Mouse (Mus musculus) MEL-GATA-1-ER (cell line): ENCODE measurements around the gene Xrn2.

ENCODE experiments used
- DNase-seq: peaks from one replicate; pipeline ENCODE4 v3.0.0-alpha.2; 2012; ENCODE audit warnings: low read depth; ENCODE audit errors: extremely low read depth

Gene Xrn2

DNA sequence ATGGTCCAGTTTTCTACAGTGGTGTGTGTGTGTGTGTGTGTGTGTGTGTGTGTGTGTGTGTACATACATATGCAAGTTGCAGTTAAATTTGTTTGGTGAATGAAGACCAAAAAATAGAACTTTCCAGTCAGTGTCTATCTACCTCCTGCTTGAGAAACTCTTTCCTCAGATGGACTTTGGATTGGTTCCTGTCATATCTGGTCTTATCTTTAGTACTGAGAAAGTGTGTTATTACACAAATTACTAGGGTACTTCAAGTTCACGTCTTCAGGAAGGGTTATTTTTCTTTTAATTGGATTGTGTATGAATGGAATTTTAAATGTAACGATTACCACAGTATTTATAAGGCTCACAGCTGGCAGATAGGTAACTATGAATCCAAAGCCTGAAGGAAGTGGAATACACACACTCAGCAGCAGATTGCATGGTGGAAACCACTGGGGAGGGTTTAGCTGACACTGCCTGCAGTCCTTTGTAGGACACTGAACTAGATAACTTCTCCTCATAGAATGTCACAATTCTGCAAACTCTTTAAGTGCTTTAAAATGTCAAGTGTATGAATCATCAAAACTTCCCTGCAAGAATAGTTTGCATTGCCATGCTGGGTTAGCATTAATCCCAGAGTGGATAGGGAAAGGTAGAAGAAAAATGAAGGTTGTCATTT is 40.6 kb downstream of the Xrn2 start:
- DNase-seq, result no peak

DNA sequence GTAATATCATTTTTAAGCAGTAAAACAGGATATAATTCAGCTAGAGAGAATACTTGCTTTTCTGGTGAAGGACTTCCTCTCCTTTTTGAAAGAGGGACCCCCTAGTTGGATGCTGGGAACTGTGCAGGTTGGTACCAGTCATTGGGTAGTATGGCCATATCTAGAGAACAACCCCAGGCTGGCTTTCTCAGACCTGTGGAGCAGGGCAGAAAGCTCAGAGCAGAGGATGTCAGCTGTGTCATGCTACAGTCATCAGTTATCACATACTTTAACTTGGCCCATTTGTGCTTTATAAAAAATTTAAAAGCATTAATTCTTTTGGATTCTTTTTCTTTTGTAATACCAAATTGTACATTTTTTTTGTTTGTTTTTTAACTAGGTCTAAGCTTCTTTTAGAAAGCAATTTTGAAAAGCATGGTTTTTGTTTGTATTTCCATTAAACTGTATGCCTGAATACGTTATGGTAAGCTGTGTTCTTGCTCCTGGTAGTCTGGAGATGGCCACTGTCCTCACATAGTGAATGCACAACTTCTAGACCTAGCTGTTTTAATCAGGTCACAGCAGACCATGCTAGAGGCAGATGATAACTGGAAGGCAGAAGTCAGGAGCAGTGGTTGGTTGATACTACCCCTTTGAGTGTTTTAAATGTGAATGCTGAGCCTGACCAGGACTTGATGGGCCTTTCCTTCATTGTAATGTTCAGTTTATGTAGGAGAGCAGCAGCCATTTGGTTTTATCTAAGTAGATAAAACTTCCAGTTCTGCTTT is 54.9 kb downstream of the Xrn2 start:
- peak; percentile 79 for DNase-seq

DNA sequence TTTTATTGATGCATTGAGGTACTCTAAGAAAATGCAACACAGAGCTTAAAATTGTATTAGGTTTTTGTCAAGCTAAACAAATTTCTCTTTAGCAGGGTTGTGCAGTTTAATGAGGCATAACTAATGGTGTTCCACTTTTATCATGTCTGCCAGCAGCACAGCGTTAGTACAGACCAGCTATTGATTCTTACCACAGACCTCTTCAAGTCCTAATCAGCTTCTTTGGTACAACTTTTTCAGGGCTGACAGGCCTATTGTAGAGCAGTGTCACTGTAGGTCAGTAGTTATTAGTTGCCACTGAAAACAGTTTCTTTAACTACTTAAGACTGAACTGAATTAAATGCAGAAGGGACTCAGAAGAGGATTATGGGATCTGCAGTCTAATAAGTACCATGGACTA is 56.3 kb downstream of the Xrn2 start:
- no peak for DNase-seq

DNA sequence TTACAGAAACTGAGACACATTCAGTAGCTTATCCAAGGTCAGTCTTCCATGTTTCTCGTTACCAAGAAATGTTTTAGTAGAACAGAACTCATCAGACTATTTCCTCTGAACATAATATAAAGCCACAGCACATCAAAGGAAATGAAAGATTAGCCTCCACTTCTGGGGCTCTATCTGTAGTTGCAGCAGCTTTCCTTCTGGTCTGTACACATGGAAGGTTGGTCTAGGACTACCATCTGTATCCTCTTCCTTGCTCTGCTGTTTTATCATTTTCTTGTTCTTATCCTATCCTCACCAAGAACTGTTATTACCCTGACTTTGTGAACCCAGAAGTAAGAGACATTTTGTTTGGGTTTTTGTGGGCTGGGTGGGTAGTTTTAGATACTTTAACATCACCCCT is 57.5 kb downstream of the Xrn2 start:
- peak; percentile 71 for DNase-seq

DNA sequence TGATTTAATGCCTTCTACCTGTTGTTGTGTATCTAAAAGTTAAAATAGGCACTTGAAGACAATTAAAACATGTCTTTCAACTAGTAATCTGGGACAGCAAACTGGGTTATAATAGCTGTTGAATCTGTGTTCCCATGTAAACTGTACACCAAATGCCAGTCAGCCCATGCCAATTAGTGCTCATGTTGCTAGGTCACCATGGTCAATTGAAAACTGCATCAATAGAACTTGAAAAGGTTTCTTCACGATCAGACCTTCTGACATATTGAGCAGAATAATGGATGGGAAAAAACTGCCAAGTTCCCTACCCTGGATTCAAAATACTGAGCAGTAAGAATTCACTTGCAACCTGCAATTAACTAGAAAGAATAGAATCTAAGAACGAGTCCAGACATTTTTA is 61.2 kb downstream of the Xrn2 start:
- no peak for DNase-seq

DNA sequence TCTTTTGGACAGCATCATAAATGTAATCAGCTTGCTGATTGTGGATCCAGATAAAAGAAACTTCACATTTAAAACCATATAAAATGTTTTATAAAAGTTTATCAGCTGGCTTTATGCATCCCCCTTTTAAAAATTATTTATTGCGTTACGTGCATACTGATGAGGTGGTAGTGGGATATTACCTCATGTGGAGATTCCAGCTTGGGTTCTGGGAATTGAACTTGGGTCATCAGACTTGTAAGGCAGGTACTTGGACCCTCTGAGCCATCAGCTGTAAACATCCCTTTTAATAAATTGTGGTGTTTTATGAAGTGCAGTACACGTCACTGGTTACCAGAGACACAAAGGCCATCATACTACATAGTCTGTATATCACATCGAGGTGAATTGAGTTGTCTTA is 61.6 kb downstream of the Xrn2 start:
- DNase-seq, result no peak

DNA sequence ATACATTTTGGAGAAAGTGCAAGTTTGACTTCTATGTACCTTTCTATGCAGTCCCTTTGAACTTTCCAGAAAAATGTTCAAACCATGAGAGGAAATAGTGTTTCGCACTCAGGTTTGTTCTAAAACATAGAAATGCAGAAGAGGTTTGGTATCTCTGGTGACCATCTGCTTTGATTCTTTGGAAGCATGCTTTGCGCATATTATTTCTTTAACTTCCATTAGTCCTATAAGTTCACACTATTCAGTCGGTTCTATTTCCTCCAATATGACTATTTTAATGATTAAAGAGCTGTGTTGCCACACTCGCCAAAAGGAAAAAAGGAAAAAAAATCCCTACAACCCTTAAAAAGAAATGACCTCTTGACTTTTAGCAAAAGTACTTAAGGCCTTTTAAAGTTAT is 69.6 kb downstream of the Xrn2 start:
- no peak for DNase-seq

DNA sequence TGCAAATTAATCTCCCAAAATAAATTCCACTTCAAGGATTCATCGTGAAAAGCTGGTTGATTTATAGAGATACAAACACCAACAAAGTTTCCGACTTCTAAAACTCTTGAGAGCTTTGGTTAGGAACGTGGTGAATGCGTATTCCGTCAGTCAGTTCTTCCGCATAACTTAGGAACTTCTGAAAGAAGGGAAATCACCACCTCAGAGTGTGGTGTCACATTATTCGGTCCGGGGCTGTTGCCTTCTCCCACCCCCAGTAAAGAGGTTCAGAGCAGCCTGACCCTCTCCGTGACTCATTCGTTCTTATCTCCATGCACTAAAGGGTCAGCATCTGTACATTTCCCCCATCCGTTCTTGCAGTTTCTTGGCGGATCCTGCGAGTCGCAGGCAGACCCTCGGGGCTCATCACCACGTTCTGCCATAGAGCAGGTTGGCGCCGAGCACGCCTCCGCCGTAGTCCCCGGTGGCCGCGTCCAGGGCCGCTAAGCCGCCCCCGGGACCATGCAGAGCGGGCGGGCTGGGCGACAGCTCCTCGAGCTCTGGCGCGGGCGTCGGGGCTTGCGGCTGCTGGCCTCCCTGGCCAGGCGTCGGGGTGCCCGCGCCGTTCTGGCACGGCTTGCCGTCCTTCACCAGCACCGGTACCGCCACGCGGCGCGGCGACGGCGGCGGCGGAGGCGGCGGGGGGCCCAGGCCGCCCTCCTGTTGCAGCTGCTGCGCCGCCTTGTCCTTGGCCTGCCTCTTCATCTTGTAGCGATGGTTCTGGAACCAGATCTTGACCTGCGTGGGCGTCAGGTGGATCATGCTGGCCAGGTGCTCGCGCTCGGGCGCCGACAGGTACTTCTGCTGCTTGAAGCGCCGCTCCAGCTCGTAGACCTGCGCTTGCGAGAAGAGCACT is 70.9 kb downstream of the Xrn2 start:
- no peak for DNase-seq

DNA sequence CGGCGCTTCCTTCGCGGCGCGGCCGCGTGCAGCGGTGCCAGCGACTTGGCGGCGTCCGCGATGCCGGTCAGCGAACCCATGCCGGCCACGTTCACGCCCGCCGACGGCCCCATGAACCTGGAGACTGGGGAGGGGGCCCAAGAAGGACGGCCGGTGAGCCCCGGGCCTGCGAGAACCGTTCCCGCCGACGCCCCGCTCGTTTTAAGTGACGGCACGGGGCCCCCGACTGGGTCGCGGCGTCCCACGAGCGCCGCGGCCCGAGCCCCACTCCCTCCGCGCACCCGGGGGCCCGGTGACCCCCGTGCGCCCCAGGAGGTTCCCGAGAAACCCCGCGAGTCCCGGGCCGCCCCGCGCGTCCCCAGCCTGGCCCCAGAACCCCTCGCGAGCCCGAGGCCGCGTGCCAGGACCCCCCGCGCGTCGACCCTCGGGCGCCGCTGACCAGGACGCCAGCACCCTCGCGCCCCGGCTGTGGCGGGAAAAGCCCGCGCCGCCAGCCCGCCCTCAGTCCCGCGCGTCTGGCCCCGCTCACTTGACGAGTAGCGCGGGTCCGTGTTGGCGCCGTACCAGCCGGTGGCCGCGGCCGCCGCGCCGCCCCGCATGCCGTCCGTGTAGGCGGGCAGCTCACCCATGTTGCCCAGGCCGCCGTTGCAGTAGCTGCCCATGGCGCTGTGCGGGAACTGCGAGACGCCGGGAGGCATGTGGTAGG is 71.7 kb downstream of the Xrn2 start:
- no peak for DNase-seq

DNA sequence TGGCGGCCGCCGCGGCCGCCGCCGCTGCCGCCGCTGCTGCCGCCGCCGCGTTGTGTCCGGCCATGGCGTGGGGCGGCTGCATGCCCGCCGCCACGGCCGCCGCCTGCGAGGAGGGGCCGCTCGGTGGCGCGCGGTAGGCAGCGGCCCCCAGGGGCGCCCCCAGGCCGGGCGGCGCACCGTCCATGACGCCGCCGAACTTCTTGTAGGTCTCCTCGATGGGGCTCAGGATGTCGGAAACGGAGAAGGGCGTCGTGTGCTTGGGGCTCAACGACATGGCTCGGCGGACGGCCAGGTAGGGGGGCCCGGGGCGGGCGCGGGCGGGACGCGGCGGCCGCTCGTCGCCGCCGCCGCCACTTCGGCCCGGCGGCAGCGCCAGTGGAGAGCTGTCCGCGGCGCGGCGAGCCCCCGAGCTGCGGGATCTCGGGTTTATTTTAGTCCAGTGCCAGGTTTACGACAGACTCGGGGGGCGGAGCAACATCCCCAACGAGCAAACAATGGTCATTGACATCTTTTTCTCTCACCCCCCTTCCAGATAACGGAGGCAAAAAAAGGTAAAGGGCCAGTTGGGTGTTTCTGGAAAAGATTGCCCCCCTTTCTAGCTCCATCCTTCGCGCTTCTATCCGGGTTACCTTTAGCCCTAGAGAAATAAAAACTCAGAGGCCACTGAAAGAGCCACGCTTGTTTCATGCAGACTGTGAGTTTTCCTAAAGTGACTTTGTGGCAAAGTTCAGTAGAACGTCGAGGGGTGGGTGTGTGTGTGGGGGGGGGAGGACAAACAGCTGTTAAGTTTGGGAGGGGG is 72.5 kb downstream of the Xrn2 start, which contains the start of gene Nkx2-4:
TSS of gene Nkx2-4 (minus strand) at position 374 of the 799 bp plus-strand sequence.
- no peak for DNase-seq

DNA sequence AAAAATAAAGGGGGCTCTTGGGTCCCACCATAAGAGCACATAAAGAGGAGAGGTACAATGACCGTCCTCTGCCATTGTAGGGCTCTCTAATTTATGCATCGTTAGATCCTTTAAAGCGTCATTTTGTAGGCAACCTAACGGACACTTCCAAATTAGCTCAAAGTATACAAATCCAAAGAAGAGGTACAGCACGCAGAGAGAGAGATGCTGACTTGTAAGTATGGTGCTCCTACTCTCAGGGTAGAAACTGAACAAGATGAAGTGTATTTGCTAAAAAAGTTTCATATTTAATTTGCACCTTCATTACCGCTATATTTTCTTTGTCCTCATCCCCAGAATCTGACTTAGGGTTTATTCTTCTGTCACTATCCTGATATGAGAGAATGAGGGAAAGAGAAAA is 73.1 kb downstream of the Xrn2 start:
- DNase-seq, result no peak

DNA sequence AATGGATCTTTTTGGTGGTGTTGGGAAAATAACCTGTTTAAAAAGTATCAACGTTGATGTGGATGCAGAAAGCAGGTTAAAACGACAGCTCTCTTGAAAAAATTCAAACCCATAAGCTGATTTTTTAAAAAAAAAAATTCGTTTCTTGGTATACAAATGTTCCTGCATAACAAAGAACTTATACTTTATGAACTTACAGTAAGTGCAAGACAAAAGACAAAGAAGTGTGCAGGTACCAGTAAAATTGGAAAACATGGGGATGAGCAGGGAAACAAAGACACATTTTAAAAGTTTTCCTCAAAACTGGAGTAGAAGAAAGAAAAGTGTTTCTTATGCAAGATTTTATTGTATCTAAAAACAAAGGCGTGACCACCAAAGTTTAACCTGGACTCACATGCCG is 73.6 kb downstream of the Xrn2 start:
- no peak for DNase-seq

DNA sequence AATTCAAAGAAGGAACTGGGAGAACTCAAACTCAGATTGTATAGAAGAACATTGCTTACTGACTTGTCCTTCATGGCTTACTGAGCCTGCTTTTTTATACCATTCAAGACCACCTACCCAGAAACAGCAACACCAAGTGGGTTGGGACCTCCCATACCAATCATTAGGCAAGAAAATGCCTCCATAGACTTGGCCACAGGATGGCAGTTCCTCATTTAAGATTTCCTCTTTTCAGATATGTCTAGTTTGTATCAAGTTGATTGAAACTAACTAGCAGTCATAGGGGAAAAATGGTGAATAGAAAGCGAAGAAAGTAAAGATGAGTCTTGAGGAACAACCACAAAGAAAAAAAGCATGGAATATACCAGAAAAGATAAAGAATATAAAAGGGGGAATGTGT is 106.9 kb downstream of the Xrn2 start:
- DNase-seq, result peak; percentile 19

DNA sequence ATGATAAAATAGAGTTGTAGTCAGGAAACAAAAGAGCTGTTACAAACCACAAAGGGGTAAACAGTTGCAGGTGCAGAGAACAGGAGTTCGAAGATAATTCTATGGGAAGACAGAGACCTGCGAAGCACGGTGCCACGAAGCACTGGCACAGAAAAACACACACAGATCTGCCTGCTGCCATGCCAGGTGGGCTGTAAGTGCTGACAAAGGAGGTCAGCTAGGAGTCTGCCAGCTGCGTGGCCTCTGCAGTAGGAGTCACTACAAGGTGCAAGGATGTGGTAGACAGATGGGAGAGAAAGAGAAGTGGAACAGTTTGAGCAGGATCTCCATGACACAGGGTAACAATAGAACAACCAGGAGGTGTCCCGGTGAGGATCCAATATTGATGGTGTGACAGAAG is 114.6 kb downstream of the Xrn2 start:
- no peak for DNase-seq
